Mouse (Mus musculus) layer of hippocampus, adult 11-12 months (tissue): ENCODE measurements around the gene Lenep.

ENCODE experiments used
- DNase-seq: peaks from one replicate; pipeline ENCODE4 v3.0.0; 2022; ENCODE audit warnings: low spot score

Lenep gene

DNA sequence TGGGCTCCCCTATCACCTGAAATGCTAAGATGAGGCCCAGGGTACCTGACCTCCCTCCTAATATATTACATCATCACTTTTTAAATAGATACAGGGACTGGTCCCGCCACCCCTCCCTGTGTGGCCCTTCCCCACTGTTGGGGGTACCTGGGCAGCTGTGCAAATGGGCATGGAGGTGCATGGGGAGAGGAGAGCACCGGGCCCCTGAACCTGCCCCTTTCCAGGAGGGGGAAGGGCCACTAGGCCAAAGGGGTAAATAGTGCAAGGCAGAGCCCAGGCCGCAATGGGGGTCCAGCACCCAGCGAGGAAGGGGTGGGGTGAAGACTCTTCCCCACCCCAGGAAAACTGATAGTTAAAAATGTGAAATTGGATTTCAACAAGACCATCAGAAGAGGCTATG is 24.8 kb downstream of the Lenep start:
- no peak for DNase-seq

DNA sequence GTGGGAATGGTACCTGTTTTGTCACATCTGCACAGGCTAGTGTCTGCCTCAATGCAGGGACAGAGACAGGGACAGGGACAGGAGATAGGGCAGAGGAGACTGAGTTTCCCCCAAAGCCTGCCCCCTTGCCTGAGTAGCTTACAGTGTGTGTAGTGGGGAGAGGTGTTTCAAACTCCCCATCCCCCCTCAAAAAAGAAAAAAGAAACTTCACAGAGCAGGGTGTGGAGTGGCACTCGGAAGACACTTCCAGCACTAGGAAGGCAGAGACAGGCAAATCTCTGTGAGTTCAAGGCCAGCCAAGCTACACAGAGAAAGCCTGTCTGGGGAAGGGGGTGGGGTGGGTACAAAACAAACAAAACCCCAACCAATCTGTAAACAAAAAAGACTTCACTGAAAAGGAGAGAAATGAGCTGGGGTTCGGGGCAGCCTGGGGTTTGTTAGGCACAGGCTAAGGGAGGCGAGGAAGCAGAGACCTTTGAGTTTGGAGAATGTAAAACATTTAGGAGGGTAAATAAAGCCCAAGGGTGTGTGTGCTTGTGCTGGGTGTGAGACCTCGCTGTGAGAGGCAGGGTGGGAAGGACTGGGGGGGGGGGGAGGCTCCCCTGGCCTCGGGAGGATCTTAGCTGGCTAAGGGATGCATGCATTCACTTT is 28.9 kb downstream of the Lenep start:
- no peak for DNase-seq

DNA sequence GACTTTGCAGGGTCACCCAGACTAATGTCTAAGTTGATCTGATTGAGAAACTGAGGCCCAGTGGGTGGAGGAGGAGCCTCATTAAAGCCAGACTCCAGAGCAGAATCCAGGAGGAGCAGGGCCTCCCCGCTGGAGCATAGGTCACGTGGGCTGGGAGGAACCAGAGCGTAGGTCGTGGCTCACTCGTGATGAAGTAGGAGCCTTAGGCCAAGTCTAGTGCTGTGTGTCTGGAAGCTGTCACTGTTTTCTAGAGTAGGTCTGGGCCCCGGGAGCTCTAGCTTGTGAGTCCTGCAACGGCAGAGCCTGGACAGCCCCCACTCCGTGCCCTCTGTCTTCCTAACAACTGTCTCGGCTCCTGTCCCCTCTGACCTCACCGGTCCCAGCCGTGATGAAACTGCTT is 35.3 kb downstream of the Lenep start:
- no peak for DNase-seq

DNA sequence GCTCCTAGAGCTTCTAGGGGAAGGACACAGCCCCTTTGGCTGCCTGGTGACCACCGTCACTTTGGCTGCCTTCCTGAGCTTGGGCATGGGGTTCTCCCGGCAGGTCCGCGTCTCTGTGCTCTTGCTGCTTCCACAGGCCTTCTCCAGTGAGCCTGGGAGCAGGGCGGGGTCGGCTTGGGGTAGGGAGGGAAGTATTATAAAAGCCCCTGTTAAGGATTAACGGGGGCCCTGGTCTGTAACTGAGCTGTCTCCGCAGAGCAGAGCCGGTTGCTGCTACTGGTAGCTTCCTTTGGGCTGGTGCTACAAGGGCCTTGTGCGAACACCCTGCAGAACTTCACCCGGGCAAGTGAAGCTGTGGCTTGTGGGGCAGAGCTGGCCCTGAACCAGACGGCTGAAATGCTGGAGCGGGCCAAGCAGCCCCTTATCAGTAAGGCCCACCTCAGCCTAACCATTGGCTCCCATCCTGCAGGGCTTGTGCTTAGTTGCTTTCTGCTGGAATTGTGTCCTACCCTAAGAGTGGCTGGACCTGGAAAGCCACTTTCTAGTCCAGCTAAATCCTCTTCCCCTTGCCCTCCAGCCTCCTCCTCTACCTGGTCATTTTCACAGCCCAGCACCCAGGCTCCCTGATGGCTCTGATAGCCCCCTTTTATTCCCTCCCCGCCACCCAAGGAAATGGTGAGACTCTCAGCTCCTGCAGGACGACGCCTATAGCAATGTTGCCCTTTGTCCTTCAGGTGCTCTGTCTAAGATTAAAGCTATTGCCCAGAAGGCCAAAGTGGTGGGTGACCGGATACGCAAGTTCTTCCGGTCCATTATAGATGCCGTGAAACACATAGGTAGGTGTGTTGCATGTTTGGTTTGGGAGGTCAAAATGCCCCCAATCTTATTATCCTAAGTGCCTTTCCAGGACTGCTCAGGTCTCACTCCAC is 36.8 kb downstream of the Lenep start:
- DNase-seq = no peak

DNA sequence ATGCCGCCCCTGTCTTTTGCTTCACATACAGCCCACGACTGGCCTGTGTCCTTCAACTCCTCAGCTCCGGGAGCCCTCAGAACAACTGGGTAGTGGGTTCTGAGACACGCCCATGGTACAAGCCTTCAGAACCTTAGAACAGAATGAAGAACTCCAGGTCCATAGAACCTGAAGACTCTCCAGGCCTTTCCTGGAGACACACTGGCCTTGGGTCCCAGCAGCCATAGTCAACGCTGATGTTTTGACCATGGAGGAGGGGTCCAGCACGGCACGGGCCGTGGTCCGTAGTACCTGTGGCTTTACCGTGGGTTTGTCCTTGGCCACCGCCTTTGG is 37.5 kb downstream of the Lenep start, which contains the start of gene Dcst1:
Dcst1 (minus strand) TSS at position 101 of the 333 bp plus-strand sequence.
- no peak for DNase-seq

DNA sequence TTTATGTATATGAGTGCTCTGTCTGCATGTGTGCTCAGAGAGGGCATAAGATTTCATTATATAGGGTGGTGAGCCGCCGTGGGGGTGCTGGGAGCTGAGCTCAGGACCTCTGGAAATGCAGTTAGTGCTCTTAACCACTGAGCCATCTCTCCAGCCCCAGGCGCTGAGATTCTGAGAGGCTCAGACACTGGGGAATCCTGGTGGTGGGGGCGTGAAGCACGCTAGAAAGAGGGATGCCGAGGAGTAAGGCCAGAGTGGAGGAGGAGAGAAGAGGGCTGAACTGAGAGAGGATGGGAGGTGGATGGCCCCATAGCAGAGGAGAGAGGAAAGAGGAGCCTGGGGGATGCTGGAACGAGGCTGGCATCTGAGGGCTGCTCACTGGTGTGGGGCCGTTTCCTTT is 38.0 kb downstream of the Lenep start:
- no peak for DNase-seq

DNA sequence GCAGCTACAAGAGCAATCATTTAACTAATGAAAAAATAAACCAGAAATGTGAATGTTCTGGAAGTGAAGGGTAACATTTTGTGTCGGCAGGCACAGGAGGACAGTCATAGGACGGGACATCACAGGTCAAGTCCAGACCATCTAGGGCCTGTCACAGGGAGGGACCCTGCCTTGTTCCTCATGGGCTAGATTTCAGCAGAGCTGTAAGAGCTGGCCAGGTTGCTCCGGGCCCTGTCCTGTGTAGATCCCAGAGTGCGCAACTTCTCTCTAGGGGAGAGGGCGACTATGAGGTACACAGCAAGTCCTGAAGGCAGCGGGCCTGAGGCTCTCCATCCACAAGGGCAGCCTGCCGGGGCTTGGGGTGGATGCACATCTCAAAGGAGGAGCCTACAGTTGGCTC is 40.9 kb downstream of the Lenep start, which contains the start of gene Dcst2:
Dcst2 (plus strand) TSS at position 301 of the 400 bp plus-strand sequence.
- DNase-seq = no peak

DNA sequence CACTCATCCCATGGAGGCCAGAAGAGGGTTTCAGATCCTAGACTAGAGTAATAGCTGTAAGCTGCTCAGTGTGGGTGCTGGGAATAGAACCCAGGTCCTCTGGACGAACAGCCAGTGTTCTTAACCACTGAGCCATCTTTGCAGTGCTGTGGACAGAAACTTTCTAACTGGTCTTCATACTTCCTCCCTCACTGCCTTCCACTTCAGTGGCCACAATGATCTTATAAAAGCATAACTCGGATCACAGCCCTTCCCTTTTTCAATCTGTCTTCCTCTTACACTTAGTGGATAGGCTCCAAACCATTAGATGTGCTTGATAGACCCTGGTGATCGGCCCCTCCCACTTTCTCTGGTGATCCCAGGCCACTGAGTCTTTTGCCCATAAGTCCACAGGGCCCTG is 42.4 kb downstream of the Lenep start:
- DNase-seq = no peak

DNA sequence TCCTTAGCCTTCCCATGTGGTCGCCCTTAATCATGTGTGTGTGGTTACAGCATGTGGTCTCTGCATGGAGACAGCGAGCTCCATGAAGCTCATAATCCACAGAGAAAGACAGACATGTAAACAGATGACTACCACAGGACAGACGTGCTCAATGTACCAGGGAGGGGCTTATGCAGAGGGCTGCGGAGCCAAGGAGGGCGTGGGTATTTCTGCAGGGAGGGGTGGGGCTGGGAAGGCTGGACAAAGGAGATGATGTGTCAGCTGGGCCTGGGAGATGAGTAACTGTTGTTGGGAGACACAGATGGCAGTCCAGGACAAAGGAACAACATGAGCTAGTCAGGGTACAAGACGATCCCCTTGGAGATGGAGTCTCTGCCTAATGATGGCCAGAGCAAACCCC is 43.0 kb downstream of the Lenep start:
- no peak for DNase-seq

DNA sequence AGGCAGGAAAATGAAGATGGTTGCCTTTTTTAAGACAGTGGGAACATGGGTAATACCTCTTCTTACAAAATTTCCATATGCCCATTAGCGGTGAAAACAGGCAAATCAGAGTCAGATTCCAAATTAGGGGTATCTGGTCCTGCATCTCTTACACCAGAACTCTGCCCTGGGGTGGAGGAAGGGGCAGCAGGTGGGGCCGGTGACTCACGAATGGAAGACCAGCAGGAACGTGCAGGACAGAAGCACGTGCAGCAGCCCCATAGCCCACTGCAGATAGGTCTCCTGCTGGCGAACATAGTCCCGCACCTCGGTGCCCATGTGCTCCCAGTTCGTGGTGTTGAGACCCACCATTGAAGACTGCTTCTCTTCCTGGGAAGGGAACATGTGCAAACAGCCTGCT is 46.6 kb downstream of the Lenep start:
- no peak for DNase-seq

DNA sequence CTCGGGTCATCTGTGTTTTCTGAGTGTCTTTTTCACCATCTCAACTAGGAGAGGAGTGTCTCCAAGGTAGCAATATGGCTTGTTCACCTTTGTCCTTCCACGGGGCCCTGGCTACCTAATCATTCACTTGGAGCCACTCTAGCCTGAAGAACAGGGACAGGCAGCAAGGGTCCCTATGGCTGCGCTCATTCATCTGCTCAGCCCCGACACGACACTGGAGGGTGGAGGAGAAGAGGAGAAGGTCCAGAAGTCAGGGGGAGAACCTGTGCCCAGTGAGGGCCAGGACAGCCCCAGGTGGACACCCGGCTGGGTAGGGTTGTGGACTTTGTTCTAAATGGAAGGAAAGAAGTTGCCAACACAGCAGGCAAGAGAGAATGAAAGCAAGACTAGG is 47.1 kb downstream of the Lenep start:
- no peak for DNase-seq

DNA sequence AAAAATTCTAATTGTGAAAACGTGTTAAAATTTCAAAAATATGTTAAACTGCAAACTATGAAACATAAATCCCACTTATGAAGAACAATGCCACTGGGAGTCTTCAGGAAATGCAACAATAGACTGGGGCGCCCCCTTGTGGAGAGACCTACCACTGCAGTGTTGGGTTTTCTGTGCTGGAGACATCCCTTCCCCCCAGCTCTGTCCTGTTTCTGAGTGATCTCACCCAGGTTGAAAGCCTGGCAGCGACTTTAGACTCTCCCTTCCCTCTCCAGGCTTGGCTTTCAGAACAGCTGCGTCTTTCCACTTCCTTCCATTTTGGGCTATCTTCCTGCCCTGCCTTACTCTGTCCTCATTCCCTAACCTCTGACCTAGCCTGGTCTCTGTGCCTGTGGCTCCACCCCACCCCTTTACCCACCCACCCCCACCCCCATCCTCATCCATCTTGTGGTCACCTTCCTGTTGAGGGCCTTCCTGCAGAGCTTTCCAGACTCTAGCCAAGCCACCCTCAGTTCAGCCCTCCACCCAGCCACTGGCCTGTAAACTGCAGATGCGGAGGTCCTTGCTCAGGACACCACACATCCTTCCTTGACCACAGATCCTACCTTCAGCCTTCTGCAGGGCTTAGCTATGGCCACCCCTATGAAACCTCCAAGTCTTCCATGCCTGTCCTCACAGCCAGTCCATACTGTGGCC is 47.6 kb downstream of the Lenep start:
- peak; percentile 92 for DNase-seq

DNA sequence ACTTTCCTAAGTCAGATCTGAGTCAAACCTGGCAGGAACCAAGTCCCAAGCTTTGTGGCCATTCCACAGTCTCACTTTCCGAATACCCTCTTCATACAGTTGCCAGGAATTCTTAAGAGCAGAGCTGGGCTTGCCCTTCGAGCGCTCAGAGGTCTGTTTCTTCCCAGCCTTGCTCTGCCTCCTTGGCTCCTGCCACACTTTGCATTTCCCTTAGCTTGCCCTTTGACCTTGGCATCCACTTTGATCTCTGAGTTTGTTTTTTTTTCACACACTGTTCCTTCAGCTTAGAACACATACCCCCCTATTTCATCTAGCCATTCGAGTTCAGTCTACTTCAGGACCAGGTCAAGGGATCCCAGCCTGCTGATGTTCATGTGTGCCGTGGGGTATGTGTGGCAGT is 51.3 kb downstream of the Lenep start:
- DNase-seq = no peak
